Mouse (Mus musculus) frontal cortex, postnatal 14 days (tissue): ENCODE data around the gene Dnmt3c.
A peak's percentile ranks its signal among the peaks of the same experiment; 100 is the strongest.
"Not testable (repeated sequence)": the region's sequence is repeated elsewhere in the genome, so short reads cannot be mapped to it uniquely, and the experiment has no call there.

Source experiments
- DNase-seq, 2 experiments: peaks; one replicate each; pipeline ENCODE4 v3.0.0; 2022; ENCODE audit warnings: low spot score in 2 of 2

Dnmt3c gene

DNA sequence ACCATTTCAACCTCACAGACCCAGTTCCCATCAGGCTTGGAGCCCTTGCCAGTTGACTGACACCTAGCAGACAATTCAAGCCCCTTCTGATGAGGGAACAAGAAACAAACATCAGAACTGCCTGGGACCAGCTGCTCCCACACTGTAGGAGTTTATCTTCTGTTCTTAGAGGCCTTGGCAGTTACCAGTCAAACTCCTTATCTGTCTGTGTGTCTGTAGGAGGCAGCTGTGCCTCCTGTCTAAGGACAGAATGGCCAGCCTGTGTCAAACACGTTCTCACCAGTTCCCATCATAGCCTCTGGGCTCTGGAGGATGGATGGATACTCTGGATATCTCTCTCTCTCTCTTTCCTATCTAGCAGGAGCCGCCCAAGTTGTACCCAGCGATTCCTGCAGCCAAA lies 21.4 kb downstream of the Dnmt3c start:
- not testable (repeated sequence) for DNase-seq

DNA sequence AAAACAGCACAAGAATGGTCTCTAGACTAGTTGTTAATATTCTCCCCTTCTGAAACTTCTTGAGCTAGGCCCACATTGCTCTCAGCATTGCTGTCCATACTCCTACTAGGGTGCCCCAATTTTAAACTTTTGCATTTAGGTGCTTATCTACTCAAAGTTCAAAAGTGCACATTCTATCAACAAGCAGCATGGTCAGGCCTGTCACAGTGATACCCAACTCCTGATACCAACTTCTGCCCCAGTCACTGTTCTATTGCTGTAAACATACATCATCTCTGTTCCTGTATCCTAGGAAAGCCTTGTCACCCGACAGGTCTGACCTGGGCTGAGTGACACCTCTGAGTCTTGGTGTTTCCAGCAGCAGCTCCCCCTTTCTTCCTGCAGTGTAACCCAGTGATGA lies 26.6 kb downstream of the Dnmt3c start:
- no peak for DNase-seq

DNA sequence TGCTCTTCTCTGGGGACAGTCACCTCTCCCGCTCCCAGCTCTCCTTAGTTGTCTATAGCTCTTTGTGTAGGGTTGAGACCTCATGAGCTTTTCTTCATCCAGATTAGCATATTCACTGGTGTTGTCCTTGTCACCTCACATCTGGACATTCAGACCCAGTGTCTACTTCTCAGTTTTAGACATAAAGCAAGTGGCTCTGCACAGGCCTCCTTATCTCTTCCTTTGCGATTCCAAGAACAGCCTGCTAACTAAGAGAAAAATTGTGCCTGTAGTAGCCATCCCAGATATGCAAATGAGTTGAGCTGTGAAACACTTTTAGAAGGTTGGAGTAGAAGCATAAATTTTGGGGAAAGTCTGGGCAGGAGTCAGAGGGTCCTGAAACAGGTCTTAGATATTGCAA lies 28.0 kb downstream of the Dnmt3c start:
- DNase-seq = no peak

DNA sequence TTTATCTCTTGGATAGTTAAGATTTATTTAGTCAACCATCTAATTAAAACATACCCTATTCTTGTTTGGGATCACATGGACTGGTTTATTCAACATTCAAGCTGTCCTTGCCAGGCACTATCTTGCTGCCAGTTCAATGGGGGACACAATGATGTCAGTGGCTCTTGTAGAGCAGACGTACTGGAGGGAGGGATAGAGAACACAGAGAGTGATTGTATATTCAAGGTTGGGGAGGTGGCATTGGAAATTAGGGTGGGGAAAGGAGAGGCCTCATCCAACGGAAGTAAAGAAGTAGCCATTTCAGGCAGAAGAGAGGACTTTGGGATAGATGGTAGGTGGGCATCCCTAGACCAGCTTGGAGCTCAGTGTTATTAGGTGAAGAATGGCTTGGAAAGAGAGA lies 28.4 kb downstream of the Dnmt3c start:
- no peak for DNase-seq

DNA sequence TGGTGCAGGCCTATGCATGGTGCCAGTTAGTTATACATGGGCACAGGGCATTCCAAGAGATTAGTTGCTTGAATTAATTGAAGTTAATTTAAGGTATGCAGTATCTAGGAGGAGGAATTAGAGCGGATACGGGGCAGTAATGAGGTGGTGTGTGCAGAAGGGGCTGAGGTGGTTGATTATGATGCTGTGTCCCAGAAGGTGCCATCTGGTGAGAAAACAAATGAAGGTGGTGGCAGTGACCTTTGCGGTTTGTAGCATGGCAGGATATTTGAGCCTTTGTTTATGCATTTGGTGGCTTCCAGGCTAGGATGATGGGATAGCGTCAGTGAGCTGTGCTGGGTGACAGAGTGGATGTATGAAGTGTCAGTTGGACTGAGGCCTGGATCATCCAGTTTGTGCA lies 28.8 kb downstream of the Dnmt3c start:
- no peak for DNase-seq

DNA sequence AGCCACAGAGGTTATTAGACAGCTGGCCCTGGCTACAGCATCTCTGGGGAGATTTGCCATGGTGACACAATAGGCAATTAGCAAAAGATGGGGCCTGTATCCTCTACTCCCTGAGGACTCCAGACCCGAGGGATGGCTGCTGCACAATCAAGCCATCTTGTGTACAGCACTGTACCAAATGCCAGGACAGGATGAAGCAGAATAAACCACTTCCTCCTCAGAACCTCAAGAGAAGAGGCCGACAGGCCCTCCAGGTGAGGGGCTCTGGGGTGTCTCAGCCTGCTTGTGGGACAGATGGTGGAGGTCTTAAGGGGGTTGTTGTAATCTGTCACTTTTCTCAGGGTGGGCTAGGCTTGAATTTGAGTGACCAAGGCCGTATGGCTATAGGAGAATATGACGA lies 37.6 kb downstream of the Dnmt3c start:
- no peak for DNase-seq

DNA sequence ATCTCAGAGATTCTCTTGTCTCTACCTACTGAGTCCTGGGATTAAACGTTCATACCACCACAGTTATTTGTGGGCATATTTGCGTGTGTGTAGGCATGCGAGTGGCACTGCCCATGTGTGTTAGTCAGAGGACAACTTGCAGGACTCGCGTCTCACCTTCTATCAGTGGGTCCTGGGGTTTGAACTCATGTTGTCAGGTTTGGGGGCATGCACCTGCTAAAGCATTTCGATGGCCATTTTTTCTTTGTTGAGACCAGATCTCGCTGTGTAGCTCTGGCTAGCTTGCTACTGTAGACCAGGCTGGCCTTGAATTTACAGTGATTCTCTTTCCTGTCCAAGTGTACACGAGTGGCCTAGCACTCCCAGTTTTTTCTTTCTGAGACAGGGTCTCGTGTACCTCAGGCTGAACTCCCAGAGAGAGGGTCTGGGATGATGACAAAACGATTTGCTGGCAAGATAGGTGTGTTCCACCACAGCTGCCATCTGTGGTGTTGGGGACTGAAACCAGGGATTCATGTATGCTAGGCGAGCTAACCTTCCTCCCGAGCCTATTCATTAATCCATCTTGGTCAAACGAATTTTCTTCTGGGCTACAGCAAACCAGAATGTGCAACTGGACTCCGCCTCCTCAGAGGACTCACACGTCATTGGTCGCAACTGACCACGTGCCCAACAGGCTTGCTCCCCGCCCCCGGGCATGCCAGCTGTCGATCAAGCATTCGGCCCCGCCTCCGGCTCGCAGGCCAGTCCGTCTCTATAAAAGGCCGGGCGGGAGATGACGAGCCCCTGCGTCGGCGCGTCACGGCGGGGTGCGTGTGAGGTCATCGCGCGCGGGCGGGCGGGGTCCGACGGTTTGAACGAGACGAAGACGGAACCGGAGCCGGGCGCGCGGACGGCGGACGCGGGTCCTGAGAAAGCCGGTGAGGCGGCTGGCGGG lies 44.3 kb downstream of the Dnmt3c start, which contains the start of gene Mapre1:
TSS of gene Mapre1 (plus strand) at position 775 of the 937 bp plus-strand sequence.
- peak; percentile 99 to 100 for DNase-seq

DNA sequence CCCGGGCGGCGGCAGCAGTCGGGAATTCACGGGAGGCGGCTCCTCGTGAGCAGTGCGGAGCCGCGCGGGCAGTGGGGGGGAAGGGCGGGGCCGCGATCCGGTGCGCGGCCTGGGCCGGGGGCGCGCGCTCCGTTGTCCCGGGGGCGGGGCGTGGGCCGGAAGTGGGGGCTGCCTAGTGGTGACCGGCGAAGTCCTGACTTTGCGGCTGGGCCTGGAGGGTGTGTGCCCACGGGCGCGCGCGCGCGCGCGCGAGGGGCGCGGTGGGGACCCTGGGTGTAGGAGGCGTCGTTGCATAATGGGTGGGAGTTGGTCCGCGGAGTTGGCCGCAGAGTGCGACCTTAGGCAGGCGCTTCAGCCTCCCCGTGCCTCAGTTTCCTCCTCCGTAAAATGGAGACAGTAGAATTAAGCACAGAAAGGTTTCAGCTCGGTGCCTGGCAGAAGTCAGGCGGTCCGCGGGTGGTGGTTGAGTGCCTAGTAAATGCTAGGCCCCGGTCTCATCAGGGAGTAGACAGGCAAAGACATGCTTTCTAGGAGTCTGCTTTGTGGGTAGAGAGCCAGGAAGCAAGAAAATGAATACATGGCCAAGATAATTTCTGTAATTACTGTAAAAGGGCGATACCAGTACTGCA lies 45.1 kb downstream of the Dnmt3c start:
- peak in 1 of 2 experiments; percentile 16 for DNase-seq

DNA sequence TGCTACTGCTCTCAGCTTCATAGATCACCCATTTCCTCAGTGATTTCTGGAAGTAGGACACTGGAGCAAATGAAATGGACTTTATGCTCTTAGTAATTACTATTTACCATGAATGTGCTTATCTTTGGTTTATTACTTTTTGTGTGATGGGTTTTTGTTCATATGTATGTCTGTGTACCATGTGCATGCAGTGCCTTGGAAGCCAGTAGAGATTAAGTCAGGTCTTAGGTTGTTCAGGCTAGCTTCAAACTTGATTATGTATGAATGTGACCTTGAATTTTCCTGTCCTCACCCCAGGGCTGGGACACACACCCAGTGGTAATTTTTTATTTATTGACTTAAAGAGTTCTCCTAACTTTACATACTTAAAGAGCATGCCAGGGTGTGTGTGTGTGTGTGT lies 51.5 kb downstream of the Dnmt3c start:
- DNase-seq = no peak

DNA sequence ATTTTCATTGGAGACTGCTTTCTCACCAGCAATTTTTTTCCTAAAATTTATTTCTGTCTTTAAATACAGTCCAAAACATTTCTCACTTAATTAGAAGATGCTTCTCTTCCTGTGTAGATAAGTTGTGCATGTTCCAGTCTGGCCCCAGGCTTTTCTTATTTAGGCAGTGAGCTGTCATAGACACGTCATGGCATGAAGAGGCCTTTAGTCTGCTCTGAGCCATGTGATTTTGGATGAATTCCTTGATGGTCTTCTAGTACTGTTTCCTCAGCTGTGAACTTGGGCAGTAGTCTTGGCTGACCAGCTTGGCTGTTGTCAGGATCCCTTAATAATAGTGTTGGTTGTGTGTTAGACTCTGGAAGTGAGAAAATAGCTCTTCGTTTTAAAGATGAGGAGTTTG lies 53.9 kb downstream of the Dnmt3c start:
- no peak for DNase-seq

DNA sequence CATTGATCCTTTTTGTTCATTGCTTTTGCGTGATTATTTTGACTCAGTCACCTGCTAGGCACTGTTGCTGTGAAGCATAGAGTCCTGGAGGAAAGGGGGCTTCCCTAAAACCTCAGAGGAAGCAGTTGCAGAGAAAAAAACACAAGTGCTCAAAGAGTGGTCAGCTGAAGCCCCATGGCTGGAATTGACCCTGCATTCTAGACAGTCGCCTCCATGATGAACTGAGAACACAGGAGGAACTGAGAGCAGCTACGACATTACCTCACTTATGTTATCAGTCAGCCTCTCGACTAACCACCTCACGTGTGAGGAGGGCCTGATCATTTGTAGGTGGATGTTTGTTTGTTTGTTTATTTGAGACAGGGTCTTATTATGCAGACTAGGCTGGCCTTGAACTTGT lies 65.7 kb downstream of the Dnmt3c start:
- DNase-seq = no peak

DNA sequence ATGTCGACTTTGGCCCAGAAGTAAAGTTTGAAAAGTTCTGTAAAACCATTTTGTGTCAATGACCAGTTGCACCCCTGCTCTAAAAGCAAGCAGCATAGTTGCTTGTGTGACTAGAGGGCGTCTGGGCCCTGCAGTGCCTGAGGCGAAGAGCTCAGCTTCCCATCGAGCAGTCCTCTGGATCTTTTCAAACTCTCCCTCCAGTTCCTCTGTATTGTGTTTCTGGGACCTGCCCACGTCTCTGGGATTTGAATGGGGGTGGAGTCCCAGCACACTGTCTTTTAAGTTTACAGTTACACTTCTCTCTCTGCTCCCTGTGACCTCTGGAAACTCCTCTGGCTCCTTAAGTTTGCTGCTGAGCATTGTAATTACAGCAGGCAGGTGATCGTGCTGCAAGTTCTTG lies 71.0 kb downstream of the Dnmt3c start:
- DNase-seq = no peak

DNA sequence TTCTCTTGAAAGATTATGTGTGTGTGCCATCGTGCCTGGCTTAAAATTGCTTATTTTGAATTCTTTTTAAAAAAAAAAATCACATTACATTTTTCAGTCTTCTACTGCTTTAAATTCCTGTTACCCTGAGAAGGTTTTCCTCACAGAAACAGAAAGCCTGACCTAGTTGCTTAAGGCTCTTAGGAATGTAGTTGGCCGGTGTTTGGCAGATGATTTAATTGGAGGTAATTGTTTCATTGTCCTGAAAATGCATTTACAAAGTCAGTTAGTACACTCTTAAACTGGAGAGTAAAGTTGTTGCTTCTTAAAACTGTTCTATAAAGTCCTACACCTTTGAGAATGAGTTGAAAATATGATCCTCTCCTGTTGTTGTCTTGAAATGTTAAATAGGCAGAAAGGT lies 72.4 kb downstream of the Dnmt3c start:
- no peak for DNase-seq

DNA sequence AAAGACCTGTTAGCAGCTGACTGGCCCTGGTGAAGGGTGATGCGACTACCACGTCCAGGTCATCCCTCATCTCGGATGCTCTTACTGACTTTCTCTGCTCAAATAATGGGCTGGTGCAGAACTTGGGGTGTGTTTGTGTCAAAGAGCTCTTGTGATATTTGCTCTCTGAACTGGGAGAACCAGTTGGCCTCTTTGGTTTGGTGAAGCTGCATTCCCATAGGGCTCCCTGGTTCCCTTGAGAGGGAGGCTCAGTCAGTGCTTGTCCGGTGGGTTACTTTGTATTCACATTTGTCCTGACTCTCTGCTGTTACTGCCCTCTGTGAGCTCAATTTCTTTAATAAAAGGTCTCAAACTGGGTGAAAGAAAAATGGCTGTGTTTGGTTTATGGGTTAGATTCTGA lies 76.5 kb downstream of the Dnmt3c start:
- DNase-seq = no peak

DNA sequence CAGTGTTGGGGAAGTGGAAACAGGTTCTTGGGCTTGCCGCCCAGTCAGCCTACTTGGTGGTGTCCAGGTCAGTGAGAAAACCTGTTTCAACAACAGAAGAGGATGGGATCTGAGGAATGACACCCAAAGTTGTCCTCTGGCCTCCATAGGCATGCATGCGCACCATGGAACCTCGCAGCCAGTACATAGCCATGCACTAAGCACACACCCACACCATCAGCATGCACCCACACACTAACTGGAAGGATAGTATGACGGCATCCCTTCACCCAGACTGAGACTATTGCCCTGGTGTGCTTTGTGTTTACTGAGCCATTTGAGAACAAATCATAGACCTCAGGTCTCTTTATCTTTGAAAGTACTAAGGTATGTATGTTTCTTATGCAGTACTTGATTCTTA lies 79.0 kb downstream of the Dnmt3c start:
- DNase-seq = no peak

DNA sequence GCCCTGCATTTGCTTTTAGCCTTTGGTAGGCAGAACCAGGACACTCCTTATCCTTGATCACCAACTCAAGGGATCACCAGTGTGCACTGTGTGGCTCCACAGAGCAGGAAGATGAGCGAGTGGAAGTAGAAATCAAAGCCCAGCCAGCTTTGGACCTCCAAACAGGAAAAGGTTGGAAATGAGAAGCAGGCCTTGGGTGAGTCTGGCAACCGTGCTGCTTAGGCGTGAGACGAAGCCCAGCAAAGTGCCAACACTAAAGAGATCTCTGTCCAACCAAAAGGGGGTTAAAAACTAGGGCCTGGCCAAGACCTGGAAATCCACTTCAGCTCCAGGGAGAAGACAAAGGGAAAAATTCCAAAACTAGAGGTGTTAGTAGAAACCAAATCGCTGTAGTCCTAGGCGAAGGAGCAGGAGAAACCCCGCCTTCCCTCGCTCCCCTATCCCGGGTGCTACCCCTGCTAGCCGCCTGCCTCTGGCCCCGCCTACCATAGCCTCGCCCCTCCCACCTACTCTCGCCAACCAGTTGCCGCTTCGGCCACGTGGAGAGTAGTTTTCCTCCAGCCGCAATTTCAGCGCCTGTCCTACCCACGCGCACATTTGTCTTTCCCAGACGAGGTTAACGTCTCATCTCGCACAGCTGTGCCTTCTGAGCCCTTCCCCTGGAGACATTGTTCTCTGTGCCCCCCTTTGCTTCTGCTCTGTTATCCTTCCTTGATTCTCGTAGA lies 82.3 kb downstream of the Dnmt3c start:
- DNase-seq = peak; percentile 35 to 44
